Mouse (Mus musculus) midbrain, postnatal 0 days (tissue): ENCODE measurements at regions not wholly inside any gene's neighbourhood (a gene's known extent, or its start where the extent isn't known, plus 50 kb on each side); places are given as distances from the start of the nearest gene placed in this dataset.

ENCODE experiments used
- ATAC-seq: fragments of 200-750 bp; cut with Nextera tagmentation; 2 replicates; pipeline ENCODE4 v1.8.0; 2017; ENCODE audit warnings: moderate number of reproducible peaks, mild to moderate bottlenecking, moderate TSS enrichment, moderate library complexity; ENCODE audit not compliant: low FRiP score
- DNase-seq: peaks from one replicate; pipeline ENCODE4 v3.0.0-alpha.2; 2015; ENCODE audit warnings: low spot score
- H3K27ac ChIP-seq: fragments of 300-500 bp; sonication (generic); 2 replicates; pipeline ENCODE4 v1.5.1; 2014; ENCODE audit warnings: low read depth, mild to moderate bottlenecking, low read length, mixed read lengths
- H3K27me3 ChIP-seq: fragments of 300-500 bp; sonication (generic); 2 replicates; pipeline ENCODE4 v1.6.1; 2014; ENCODE audit warnings: low read length, control low read depth, mixed read lengths; ENCODE audit not compliant: insufficient read depth
- H3K36me3 ChIP-seq: fragments of 300-500 bp; sonication (generic); 2 replicates; pipeline ENCODE4 v1.6.1; 2014; ENCODE audit warnings: low read length, control low read depth, mixed read lengths; ENCODE audit not compliant: insufficient read depth
- H3K4me1 ChIP-seq: fragments of 300-500 bp; sonication (generic); 2 replicates; pipeline ENCODE4 v1.6.1; 2014; ENCODE audit warnings: mild to moderate bottlenecking, control low read depth, antibody characterized with exemption, low read length, mixed read lengths; ENCODE audit not compliant: insufficient read depth
- H3K4me2 ChIP-seq: fragments of 300-500 bp; sonication (generic); 2 replicates; pipeline ENCODE4 v1.6.1; 2014; ENCODE audit warnings: low read depth, mild to moderate bottlenecking, low read length, mixed read lengths; ENCODE audit not compliant: poor library complexity, severe bottlenecking
- H3K4me3 ChIP-seq: fragments of 300-500 bp; sonication (generic); 2 replicates; pipeline ENCODE4 v1.5.1; 2014; ENCODE audit warnings: low read depth, mild to moderate bottlenecking, low read length, moderate library complexity
- H3K9ac ChIP-seq: fragments of 300-500 bp; sonication (generic); replicated peaks from 2 replicates; pipeline ENCODE4 v1.6.1; 2014; ENCODE audit warnings: mild to moderate bottlenecking, low read length, moderate library complexity, mixed read lengths; ENCODE audit not compliant: poor library complexity, severe bottlenecking
- H3K9me3 ChIP-seq: fragments of 300-500 bp; sonication (generic); 2 replicates; pipeline ENCODE4 v1.6.1; 2016; ENCODE audit warnings: low read length, control low read depth
- CTCF ChIP-seq: IDR thresholded peaks from 2 replicates; pipeline ENCODE4 v1.5.1; 2016; ENCODE audit warnings: antibody characterized with exemption, mild to moderate bottlenecking
- WGBS: fragments of 180-500 bp; shearing (Covaris S2); extraction: QIAGEN DNeasy Blood & Tissue Kit; methylation state at CpG from one replicate; pipeline ENCODE4 v1.1.7; 2014; 5-methylcytosine and 5-hydroxymethylcytosine counted together

- Histone ChIP-seq H3K4me1 (no peaks in the 10 kb centered on the region), H3K4me3 (no peak overlapping the region), H3K27me3 (no peaks in the 10 kb centered on the region), H3K36me3 (no peaks in the 10 kb centered on the region), H3K9ac (no peak overlapping the region), H3K4me2 (no peak overlapping the region), H3K27ac (no peak overlapping the region), H3K9me3 (no peaks in the 10 kb centered on the region)
- WGBS: 36% methylated on average over 12 of the region's 12 CpGs
- ATAC-seq: no peak
- TF ChIP-seq CTCF: no peak
- DNase-seq: no peak
Measured at GRCm38 (mm10) chr3:120649047-120649868, 522.2 kb downstream of the Rwdd3 start.

- Histone ChIP-seq H3K9me3 (no peaks in the 10 kb centered on the region), H3K27me3 (no peaks in the 10 kb centered on the region), H3K4me1 (no peaks in the 10 kb centered on the region), H3K9ac (no peak overlapping the region), H3K4me3 (no peak overlapping the region), H3K36me3 (no peaks in the 10 kb centered on the region), H3K4me2 (no peak overlapping the region), H3K27ac (no peak overlapping the region)
- TF ChIP-seq CTCF: no peak
- WGBS: 90% methylated on average over 5 of the region's 5 CpGs
- no peak for ATAC-seq
- no peak for DNase-seq
Measured at GRCm38 (mm10) chr3:120648391-120648790, 523.1 kb downstream of the Rwdd3 start.

- Histone ChIP-seq H3K36me3 (no peaks in the 10 kb centered on the region), H3K4me1 (no peaks in the 10 kb centered on the region; the same call in 1 of the 2 replicates), H3K27me3 (no peaks in the 10 kb centered on the region), H3K27ac (no peak overlapping the region), H3K9ac (no peak overlapping the region), H3K4me3 (no peak overlapping the region), H3K4me2 (no peak overlapping the region), H3K9me3 (no peaks in the 10 kb centered on the region)
- DNase-seq: no peak
- 49% methylated on average over 9 of the region's 9 CpGs for WGBS
- TF ChIP-seq CTCF: no peak
- no peak for ATAC-seq
Measured at GRCm38 (mm10) chr3:120636669-120637305, 534.7 kb downstream of the Rwdd3 start.

GRCm38 (mm10) chr3:120618358-120618757, 553.1 kb downstream of the Rwdd3 start:
- TF ChIP-seq CTCF: no peak
- DNase-seq (no peak), ATAC-seq (no peak)
- Histone ChIP-seq H3K36me3 (no peaks in the 10 kb centered on the region), H3K4me3 (no peak overlapping the region), H3K27me3 (no peaks in the 10 kb centered on the region), H3K4me2 (no peak overlapping the region), H3K4me1 (no peaks in the 10 kb centered on the region), H3K27ac (no peak overlapping the region), H3K9ac (no peak overlapping the region), H3K9me3 (no peaks in the 10 kb centered on the region)
- WGBS: 74% methylated on average over 6 of the region's 6 CpGs

GRCm38 (mm10) chr3:120594226-120594625, 577.3 kb downstream of the Rwdd3 start:
- 92% methylated on average over 1 of the region's 1 CpGs for WGBS
- TF ChIP-seq CTCF: no peak
- ATAC-seq (no peak), DNase-seq (no peak)
- H3K4me3 ChIP-seq: no peak overlapping the region
- no peak overlapping the region for H3K9ac ChIP-seq
- H3K4me2 ChIP-seq: no peak overlapping the region
- H3K4me1 ChIP-seq: no peaks in the 10 kb centered on the region
- H3K27ac ChIP-seq: no peak overlapping the region
- H3K9me3 ChIP-seq: no peaks in the 10 kb centered on the region
- no peaks in the 10 kb centered on the region for H3K36me3 ChIP-seq
- no peaks in the 10 kb centered on the region for H3K27me3 ChIP-seq

GRCm38 (mm10) chr3:120591183-120591582, 580.3 kb downstream of the Rwdd3 start:
- TF ChIP-seq CTCF: no peak
- no peak for DNase-seq
- 57% methylated on average over 2 of the region's 2 CpGs for WGBS
- Histone ChIP-seq H3K9ac (no peak overlapping the region), H3K9me3 (no peaks in the 10 kb centered on the region), H3K4me1 (no peaks in the 10 kb centered on the region), H3K4me3 (no peak overlapping the region), H3K27ac (no peak overlapping the region), H3K4me2 (no peak overlapping the region), H3K27me3 (no peaks in the 10 kb centered on the region), H3K36me3 (no peaks in the 10 kb centered on the region)
- no peak for ATAC-seq
